Comparison of ENCODE assay signal across 8 mouse cellular contexts in the genomic region with DNA sequence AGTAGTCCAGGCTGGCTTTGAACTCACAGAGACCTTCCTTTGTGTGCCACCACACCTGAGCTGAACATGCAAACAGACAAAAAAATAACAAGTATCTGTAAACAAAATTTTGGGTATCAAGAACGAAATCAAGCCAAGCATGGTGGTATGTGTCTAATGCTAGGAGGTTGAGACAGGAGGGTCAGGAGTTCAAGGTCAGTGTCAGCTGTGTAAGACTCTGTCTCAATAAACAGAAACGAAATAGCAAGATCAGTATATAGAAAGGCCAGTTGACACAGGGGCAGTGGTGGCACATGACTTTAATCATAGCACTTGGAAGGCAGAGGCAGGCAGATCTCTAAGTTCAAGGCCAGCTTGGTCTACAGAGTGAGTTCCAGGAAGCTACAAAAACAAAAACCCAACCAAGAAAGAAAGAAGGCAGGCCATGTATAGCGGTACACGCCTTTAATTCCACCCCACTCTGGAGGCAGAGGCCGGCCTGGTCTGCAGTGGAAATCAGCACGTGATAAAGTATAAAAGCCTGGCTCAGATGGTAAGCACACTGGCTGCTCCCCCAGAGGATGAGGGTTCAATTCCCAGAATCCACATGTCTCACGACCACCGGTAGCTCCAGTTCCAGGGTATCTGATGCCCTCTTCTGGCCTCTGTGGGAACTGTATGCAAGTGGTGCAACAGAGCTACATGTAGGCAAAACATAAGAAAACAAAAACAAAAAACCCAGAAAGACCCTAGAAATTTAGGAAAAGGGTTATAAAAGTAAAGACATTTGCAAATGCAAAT. TPM values are rescaled to one million over a fixed set of nuclear protein-coding genes. Genes with fewer than 3 reads are reported as not detected.
DNase-seq lines count a peak whose midpoint lies in the region; ATAC-seq and TF ChIP-seq lines count a peak whose summit lies in the region.

No protein-coding gene starts in this region.

- no peak for ATAC-seq in CD4-positive, CD25-positive, alpha-beta regulatory T cell, adult 4 months
- 0 out of 2 replicates have a peak, but pooled peaks have one; percentile 49 for ATAC-seq in forebrain, embryonic 14.5 days
- 0 out of 2 replicates have a peak, but pooled peaks have one; percentile 38 for ATAC-seq in kidney, postnatal 0 days (replicated peaks; ENCODE audit: low FRiP score, low read depth)

- no peaks in the 10 kb centered on the region for H3K9me3 ChIP-seq in forebrain, embryonic 14.5 days (replicated peaks; ENCODE audit: control insufficient read depth, low read length)
- H3K9me3 ChIP-seq in kidney, postnatal 0 days (replicated peaks; ENCODE audit: low read length): no peaks in the 10 kb centered on the region

- H3K4me3 ChIP-seq in forebrain, embryonic 14.5 days (ENCODE audit: low read depth, low read length): no peak overlapping the region
- H3K4me3 ChIP-seq in kidney, postnatal 0 days (replicated peaks; ENCODE audit: low read depth, low read length): no peak overlapping the region

- TF ChIP-seq CTCF in kidney, postnatal 0 days (IDR thresholded peaks at IDR 0.05; ENCODE audit: low read depth): peak; percentile 81

- no peaks in the 10 kb centered on the region for H3K4me1 ChIP-seq in forebrain, embryonic 14.5 days (ENCODE audit: control insufficient read depth, insufficient read depth, low read length)
- no peaks in the 10 kb centered on the region for H3K4me1 ChIP-seq in kidney, postnatal 0 days (replicated peaks; ENCODE audit: insufficient read depth, low read length)

- H3K27me3 ChIP-seq in forebrain, embryonic 14.5 days (replicated peaks; ENCODE audit: control insufficient read depth, insufficient read depth, low read length): no peaks in the 10 kb centered on the region
- no peaks in the 10 kb centered on the region for H3K27me3 ChIP-seq in kidney, postnatal 0 days (ENCODE audit: insufficient read depth, low read length)

- peak; percentile 50 for DNase-seq in CD4-positive, CD25-positive, alpha-beta regulatory T cell, adult 2 months (ENCODE audit: low read depth, low spot score)
- DNase-seq in urinary bladder, postnatal 14 days (ENCODE audit: low spot score): peak; percentile 42
- DNase-seq in urinary bladder, postnatal 10 days (ENCODE audit: low spot score): no peak
- peak; percentile 66 for DNase-seq in forebrain, embryonic 14.5 days (ENCODE audit: low spot score)
- peak; percentile 48 for DNase-seq in kidney, postnatal 0 days (ENCODE audit: low spot score)
- peak; percentile 63 for DNase-seq in lung, postnatal 36 days
- DNase-seq in spleen, postnatal 4 days (ENCODE audit: low spot score in 2 of 2): peak; percentile 35 to 72

- H3K4me2 ChIP-seq in forebrain, embryonic 14.5 days (ENCODE audit: low read length): no peak overlapping the region
- no peak overlapping the region for H3K4me2 ChIP-seq in kidney, postnatal 0 days (ENCODE audit: low read length)

- no peak overlapping the region for H3K9ac ChIP-seq in forebrain, embryonic 14.5 days (ENCODE audit: low read length)
- H3K9ac ChIP-seq in kidney, postnatal 0 days (ENCODE audit: low read depth, low read length): no peak overlapping the region

- no peak overlapping the region for H3K27ac ChIP-seq in forebrain, embryonic 14.5 days (ENCODE audit: low read depth, low read length)
- no peak overlapping the region for H3K27ac ChIP-seq in kidney, postnatal 0 days

- H3K36me3 ChIP-seq in forebrain, embryonic 14.5 days (ENCODE audit: control insufficient read depth, insufficient read depth, low read length): peaks cover 18% of the 10 kb centered on the region
- H3K36me3 ChIP-seq in kidney, postnatal 0 days (ENCODE audit: insufficient read depth, low read length): 0 out of 2 replicates have a peak, but pooled peaks cover 5% of the 10 kb centered on the region

- 52% methylated on average over 8 of the region's 8 CpGs for WGBS in forebrain, embryonic 14.5 days
- 59% methylated on average over 8 of the region's 8 CpGs for WGBS in kidney, postnatal 0 days

RNA-seq across cellular contexts. Expression of a gene that starts 36.0 kb away (rescaled TPM):
- polyA plus RNA-seq in CD4-positive, CD25-positive, alpha-beta regulatory T cell, adult 4 months (2017; shearing (Covaris generic)): 1 to 10 TPM; 5.8 to 7.1 TPM
- 4.6 and 5.6 TPM in 2 replicates for polyA plus RNA-seq in forebrain, embryonic 14.5 days (2014; fragmentation: Nextera tagmentation; extraction: Ambion mirVana)
- 14.8 and 15.0 TPM in 2 replicates for polyA plus RNA-seq in kidney, postnatal 0 days (2015; fragmentation: Nextera tagmentation; extraction: Ambion mirVana)

RNA-seq across cellular contexts. Expression of a gene that starts 59.4 kb away (rescaled TPM):
- 1 to 10 TPM; 2.5 to 3.5 TPM for polyA plus RNA-seq in CD4-positive, CD25-positive, alpha-beta regulatory T cell, adult 4 months (2017; shearing (Covaris generic))
- 10.7 and 11.8 TPM in 2 replicates for polyA plus RNA-seq in forebrain, embryonic 14.5 days (2014; fragmentation: Nextera tagmentation; extraction: Ambion mirVana)
- 12.8 and 12.9 TPM in 2 replicates for polyA plus RNA-seq in kidney, postnatal 0 days (2015; fragmentation: Nextera tagmentation; extraction: Ambion mirVana)
